Mouse (Mus musculus) heart, adult 9 months (tissue): Measurements from ENCODE around the gene Plac8.

Experiments
- DNase-seq, 2 experiments: peaks; one replicate each; pipeline ENCODE4 v3.0.0; 2022; ENCODE audit warnings: low spot score in 2 of 2

Plac8 gene

GRCm38 (mm10) chr5:100546294-100547080 is 25.6 kb downstream of the Plac8 start:
- DNase-seq: no peak

- DNase-seq: peak in 1 of 2 experiments; percentile 21
Observed at GRCm38 (mm10) chr5:100536638-100537037, 35.4 kb downstream of the Plac8 start.

- DNase-seq: no peak
Observed at GRCm38 (mm10) chr5:100535826-100536225, 36.2 kb downstream of the Plac8 start.

- peak; percentile 51 to 57 for DNase-seq
Observed at GRCm38 (mm10) chr5:100526164-100526563, 45.9 kb downstream of the Plac8 start.

GRCm38 (mm10) chr5:100525620-100526019 is 46.4 kb downstream of the Plac8 start:
- DNase-seq: no peak

GRCm38 (mm10) chr5:100524921-100525320 is 47.1 kb downstream of the Plac8 start:
- no peak for DNase-seq

GRCm38 (mm10) chr5:100523331-100523730 is 48.7 kb downstream of the Plac8 start:
- no peak for DNase-seq

GRCm38 (mm10) chr5:100520223-100520622 is 51.8 kb downstream of the Plac8 start:
- no peak for DNase-seq

- DNase-seq: no peak
Observed at GRCm38 (mm10) chr5:100519027-100519411, 53.0 kb downstream of the Plac8 start.

GRCm38 (mm10) chr5:100518049-100519026 is 53.7 kb downstream of the Plac8 start, which contains the start of gene Cops4:
Cops4 (plus strand) TSS chr5:100518309.
- peak; percentile 98 to 99 for DNase-seq

GRCm38 (mm10) chr5:100512576-100512975 is 59.5 kb downstream of the Plac8 start:
- no peak for DNase-seq

GRCm38 (mm10) chr5:100509247-100509646 is 62.8 kb downstream of the Plac8 start:
- DNase-seq: no peak
